Mouse (Mus musculus) kidney, adult 2 months (tissue): ENCODE results near the gene Smtnl1. TPM values are rescaled to one million over a fixed set of nuclear protein-coding genes. Genes with fewer than 3 reads are reported as not detected.

Experiments used
- DNase-seq: peaks from one replicate; pipeline ENCODE4 v3.0.0; 2021
- H3K27ac ChIP-seq: fragments of 200-500 bp; 2 replicates; pipeline ENCODE4 v1.5.1; 2012; ENCODE audit warnings: low read depth, low read length, control low read depth, inconsistent platforms; ENCODE audit not compliant: insufficient read depth
- H3K27me3 ChIP-seq: fragments of 200-500 bp; replicated peaks from 2 replicates; pipeline ENCODE4 v1.6.1; 2012; ENCODE audit warnings: mild to moderate bottlenecking, moderate library complexity, low read length, inconsistent platforms; ENCODE audit not compliant: control insufficient read depth, insufficient read depth
- H3K36me3 ChIP-seq: fragments of 200-500 bp; 2 replicates; pipeline ENCODE4 v1.6.1; 2012; ENCODE audit warnings: mild to moderate bottlenecking, moderate library complexity, low read length, inconsistent platforms; ENCODE audit not compliant: control insufficient read depth, insufficient read depth
- H3K4me1 ChIP-seq: fragments of 200-500 bp; 2 replicates; pipeline ENCODE4 v1.6.1; 2011; ENCODE audit warnings: low read length; ENCODE audit not compliant: control insufficient read depth, insufficient read depth
- H3K4me3 ChIP-seq: fragments of 200-500 bp; 2 replicates; pipeline ENCODE4 v1.5.1; 2011; ENCODE audit warnings: mild to moderate bottlenecking, low read depth, low read length, control low read depth; ENCODE audit not compliant: insufficient read depth
- CTCF ChIP-seq: fragments of 200-500 bp; conservative IDR thresholded peaks from 2 replicates; pipeline ENCODE4 v1.5.1; 2011; ENCODE audit warnings: low read depth, mild to moderate bottlenecking, control low read depth, low read length, moderate library complexity, mixed read lengths; ENCODE audit not compliant: insufficient read depth, insufficient read length
- POLR2A ChIP-seq: fragments of 200-500 bp; IDR thresholded peaks from one replicate; pipeline ENCODE4 v1.6.1; 2011; ENCODE audit warnings: low read depth, low read length, control low read depth
- WGBS: fragments of 180-500 bp; shearing (Covaris S2); methylation state at CpG from one replicate; pipeline ENCODE4 v1.1.7; 2018; 5-methylcytosine and 5-hydroxymethylcytosine counted together
- polyA plus RNA-seq: library from polyadenylated mRNA; depleted of rRNA; stranded (reverse); fragments of >200 nt; gene quantifications from 2 replicates; pipeline ENCODE4 v1.2.3, GENCODE M21; 2012

The Smtnl1 gene
- polyA plus RNA-seq, 1 experiment: 2.6 TPM

DNA sequence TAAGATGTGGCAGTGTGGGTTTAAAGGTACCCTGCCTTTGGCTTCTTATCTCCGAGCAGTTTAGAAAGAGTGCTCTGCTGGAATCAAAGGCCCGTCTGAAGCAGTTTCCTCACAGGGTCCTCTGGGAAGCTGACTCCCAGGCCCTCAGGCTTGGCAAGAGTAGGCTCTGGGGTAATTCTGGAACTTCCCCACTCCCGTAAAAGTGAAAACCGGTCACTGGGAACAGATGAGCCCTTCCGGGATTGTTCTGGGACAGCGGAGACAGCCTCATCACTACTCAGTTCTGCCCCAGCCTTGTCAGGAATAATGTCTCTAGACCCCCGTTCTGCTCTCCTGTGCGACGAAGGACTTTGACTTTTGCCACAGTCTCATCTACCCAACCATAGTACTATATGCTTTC lies 32.0 kb downstream of the Smtnl1 start:
- no peak for DNase-seq
- H3K27me3 ChIP-seq: no peaks in the 10 kb centered on the region
- no peak overlapping the region for H3K27ac ChIP-seq
- H3K4me1 ChIP-seq: no peaks in the 10 kb centered on the region
- WGBS: 57% methylated on average over 9 of the region's 9 CpGs
- H3K4me3 ChIP-seq: no peak overlapping the region
- no peaks in the 10 kb centered on the region for H3K36me3 ChIP-seq
- TF ChIP-seq CTCF: no peak
- TF ChIP-seq POLR2A: no peak

DNA sequence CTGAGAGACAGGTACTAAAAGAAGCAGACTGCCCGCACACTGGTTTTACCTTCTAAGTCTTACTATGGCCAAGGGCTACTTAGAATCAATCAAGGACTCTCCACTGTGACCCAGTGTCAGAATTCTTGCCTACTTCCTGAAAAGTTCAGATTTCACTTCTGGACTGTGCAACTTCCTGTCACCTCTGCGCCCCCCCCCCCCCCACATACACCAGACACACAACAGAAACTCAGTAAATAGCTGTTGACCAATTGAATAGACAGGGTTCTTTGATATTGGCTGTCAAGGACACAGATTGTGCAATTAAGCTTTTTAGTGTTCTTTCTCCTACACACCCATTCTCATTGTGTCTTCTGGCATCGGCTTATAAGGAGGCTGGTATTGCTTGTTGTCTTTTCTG lies 34.1 kb downstream of the Smtnl1 start:
- no peak for DNase-seq
- Histone ChIP-seq H3K4me3 (no peak overlapping the region), H3K36me3 (no peaks in the 10 kb centered on the region), H3K27ac (no peak overlapping the region), H3K4me1 (no peaks in the 10 kb centered on the region), H3K27me3 (no peaks in the 10 kb centered on the region)
- TF ChIP-seq POLR2A (no peak), CTCF (no peak)
- WGBS: 72% methylated on average over 3 of the region's 3 CpGs

DNA sequence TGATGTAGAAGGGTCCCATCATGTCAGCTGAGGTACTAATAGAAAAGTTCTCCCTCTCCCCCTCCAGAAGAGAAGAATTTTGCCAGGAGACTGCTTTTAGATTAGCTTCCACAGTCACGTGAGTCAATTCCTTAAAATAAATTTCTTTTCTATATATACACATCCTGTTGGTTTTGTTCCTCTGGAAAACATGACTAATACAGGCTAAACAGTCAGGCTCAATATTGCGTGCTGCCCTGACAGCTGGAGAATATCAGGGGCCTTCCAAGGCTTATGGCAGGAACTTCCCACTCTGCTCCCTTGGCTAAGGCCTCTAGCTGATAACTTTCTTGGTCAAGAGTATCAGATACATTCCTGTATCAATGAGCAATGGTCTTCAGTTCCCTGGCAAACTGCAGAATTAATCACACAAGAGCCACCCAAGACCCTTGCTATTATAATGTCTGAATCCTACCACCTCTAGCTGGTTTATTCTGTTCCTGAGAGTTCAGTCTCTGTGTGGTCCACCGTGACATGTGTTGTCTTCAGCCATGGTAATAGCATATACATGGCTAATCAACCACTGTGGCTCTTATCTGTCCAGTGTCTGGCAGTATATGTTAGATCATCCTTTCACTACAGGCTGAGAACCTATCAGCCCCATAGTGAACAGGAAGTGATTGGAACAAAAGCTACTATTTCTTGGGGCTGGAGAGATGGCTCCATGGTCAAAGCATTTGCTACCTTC lies 38.4 kb downstream of the Smtnl1 start:
- DNase-seq: peak; percentile 21
- Histone ChIP-seq H3K4me1 (no peaks in the 10 kb centered on the region), H3K27ac (peak overlapping the region; percentile 31; the same call in 1 of the 2 replicates), H3K4me3 (no peak overlapping the region), H3K36me3 (no peaks in the 10 kb centered on the region), H3K27me3 (no peaks in the 10 kb centered on the region)
- TF ChIP-seq POLR2A: no peak
- TF ChIP-seq CTCF: no peak
- WGBS: 68% methylated on average over 3 of the region's 3 CpGs

GRCm38 (mm10) chr2:84783315-84783714 lies 39.1 kb downstream of the Smtnl1 start:
- no peak for DNase-seq
- no peak for TF ChIP-seq CTCF
- TF ChIP-seq POLR2A: no peak
- H3K4me1 ChIP-seq: no peaks in the 10 kb centered on the region
- no peak overlapping the region for H3K4me3 ChIP-seq
- no peaks in the 10 kb centered on the region for H3K36me3 ChIP-seq
- 79% methylated on average over 1 of the region's 1 CpGs for WGBS
- H3K27me3 ChIP-seq: no peaks in the 10 kb centered on the region
- H3K27ac ChIP-seq: no peak overlapping the region

- 59% methylated on average over 6 of the region's 6 CpGs for WGBS
- Histone ChIP-seq H3K36me3 (no peaks in the 10 kb centered on the region), H3K27ac (no peak overlapping the region), H3K27me3 (no peaks in the 10 kb centered on the region), H3K4me1 (no peaks in the 10 kb centered on the region), H3K4me3 (no peak overlapping the region)
- DNase-seq: no peak
- TF ChIP-seq CTCF (peak; percentile 25; the same call in 1 of the 2 replicates), POLR2A (no peak)
Measured at GRCm38 (mm10) chr2:84779210-84779609, 43.2 kb downstream of the Smtnl1 start.

GRCm38 (mm10) chr2:84777706-84778105 lies 44.7 kb downstream of the Smtnl1 start:
- H3K27ac ChIP-seq: no peak overlapping the region
- H3K36me3 ChIP-seq: no peaks in the 10 kb centered on the region
- WGBS: 70% methylated on average over 3 of the region's 3 CpGs
- TF ChIP-seq POLR2A: no peak
- no peak for TF ChIP-seq CTCF
- no peak for DNase-seq
- no peaks in the 10 kb centered on the region for H3K4me1 ChIP-seq
- H3K4me3 ChIP-seq: no peak overlapping the region
- no peaks in the 10 kb centered on the region for H3K27me3 ChIP-seq

- no peak for DNase-seq
- TF ChIP-seq POLR2A: no peak
- TF ChIP-seq CTCF: no peak
- no peaks in the 10 kb centered on the region for H3K36me3 ChIP-seq
- no peak overlapping the region for H3K4me3 ChIP-seq
- no peaks in the 10 kb centered on the region for H3K27me3 ChIP-seq
- no peaks in the 10 kb centered on the region for H3K4me1 ChIP-seq
- H3K27ac ChIP-seq: peak overlapping the region; percentile 19; the same call in 1 of the 2 replicates
- 75% methylated on average over 6 of the region's 6 CpGs for WGBS
Measured at GRCm38 (mm10) chr2:84775665-84776064, 46.8 kb downstream of the Smtnl1 start.
